Mouse (Mus musculus): ENCODE measurements around the gene Camta1.

Camta1 gene

GRCm38 (mm10) chr4:151104147-151104546 is 757.5 kb downstream of the Camta1 start:
- DNase-seq: no peak

DNA sequence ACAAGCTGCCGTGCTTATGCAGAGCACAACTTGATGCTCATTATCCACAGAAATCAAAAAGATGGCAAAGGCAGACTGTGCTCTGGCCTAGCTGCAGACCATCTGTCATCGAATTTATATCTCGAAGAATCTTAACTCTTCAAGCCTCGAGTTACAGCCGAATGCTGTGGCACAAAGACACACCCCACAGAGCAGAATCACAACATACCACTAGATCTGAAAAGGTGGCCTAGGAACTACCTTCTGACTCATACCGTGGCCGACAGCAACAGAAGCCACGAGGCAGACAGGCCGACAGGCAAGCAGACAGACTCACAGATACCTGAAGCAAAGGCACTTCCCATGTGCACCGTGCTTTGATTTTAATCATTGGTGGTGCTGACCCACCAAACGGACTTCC is 758.0 kb downstream of the Camta1 start:
- DNase-seq: no peak

- DNase-seq: no peak
Measured at GRCm38 (mm10) chr4:151097104-151097438, 764.6 kb downstream of the Camta1 start.

DNA sequence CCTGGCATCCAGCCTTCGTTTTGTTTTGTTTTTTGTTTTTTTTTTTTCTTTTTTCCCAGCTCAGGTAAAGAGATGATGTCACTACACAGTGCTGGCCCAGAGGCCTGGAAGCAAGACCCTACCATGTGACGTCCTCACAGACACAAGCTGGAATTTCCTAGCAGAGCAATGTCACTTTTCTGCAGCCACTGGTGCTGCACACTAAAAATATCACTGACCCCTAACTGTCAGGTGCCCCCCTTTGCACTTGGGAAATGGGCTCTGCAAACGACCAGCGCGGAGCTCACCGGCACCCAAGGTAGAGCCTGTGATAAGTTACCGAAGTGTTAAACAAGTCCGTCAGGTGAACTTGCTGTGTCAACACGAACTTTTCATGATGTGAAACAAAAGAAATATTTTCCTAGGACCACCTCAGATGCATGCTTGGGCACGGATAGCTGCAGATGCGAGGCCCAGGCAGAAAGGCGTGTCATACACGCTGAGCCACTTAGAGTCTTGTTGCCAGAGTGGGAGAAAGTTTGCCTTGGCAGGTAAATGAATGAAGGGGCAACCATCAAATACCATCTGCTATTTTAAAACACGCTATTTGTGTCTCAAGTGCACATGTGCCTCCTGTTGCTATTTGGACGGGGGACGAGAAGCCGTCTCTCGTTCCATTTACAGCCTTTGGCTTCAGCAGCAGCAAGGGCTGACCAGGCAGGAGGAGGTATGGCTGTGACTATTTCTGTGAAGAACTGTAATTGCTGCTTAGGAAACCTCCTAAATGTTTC is 765.2 kb downstream of the Camta1 start:
- DNase-seq: no peak

- peak; percentile 51 for DNase-seq
Measured at GRCm38 (mm10) chr4:151095207-151095606, 766.5 kb downstream of the Camta1 start.

DNA sequence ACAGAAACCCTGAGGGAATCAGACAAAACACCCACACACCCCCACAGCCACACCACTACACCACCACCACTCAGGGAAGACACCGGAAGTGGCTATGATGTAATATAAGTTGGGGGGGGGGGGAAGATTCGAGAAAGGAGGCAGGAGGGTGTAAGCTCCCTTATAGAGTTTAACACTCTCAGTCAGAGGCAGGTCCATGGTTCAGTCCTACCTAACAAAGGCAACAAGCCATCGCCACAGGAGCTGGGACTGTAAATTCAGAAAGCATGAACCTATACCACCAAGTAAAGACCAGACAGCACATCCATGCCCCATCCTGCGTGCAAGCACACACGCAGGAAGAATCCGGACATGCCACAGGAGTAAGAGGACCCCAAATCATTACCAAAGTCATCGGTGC is 772.4 kb downstream of the Camta1 start, which contains the start of gene Gm13090:
Gene Gm13090 (plus strand): TSS at position 301 of the 400 bp plus-strand sequence.
- no peak for DNase-seq

DNA sequence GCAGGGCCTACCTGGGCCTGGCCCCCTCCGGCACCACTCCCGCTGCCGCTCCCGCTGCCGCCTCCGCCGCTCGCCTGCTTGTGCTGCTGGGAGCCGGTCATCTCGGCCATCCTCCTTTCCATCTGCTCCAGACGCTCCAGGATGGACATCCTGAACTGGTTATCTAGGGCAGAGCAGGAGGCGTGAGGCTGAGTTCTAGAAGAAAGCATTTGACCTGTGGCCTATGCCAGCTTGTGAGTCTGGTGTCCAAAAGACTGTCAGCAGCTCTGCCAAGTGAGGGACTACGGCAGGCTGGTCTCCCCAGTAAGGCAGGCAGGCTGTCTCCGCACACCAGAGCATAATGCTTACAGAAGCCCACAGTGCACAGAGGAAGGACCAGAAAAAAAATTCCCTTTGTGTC is 772.9 kb downstream of the Camta1 start:
- DNase-seq: no peak

DNA sequence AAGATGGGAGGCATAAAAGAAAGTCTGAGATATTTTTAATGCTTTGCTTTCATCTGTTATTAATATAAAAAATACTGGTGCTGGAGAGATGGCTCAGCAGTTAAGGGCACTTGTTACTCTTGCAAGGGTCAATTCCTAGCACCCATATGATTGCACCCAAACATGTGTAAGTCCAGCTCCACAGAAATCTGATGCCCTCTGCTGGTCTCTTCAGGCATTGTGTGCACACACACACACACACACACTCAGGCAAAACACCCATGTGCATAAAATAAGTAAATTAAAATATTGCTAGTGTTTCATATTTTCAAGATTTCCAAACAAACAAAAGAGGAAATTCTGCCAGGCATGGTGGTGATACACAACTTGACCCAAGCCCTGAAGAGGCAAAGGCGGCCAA is 774.3 kb downstream of the Camta1 start:
- DNase-seq: no peak

DNA sequence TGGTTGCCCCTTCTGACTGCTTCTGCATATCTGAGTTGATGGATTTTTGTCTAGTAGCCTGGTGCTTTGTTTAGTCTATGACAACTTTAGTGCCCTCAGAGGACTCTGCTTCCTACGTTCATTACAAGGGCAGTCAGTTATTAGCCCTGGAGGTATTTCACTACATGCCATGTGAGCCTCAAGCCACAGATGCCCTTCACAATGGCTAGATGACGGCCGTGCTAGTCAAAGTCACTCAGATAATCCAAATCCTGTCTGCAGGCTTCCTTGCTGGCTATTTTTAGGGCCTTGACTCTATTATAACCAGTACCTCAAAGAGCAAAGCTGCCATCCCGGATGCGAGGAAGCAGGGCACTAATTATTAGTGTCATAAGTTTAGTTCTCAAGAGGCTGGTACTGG is 778.6 kb downstream of the Camta1 start:
- DNase-seq: no peak

DNA sequence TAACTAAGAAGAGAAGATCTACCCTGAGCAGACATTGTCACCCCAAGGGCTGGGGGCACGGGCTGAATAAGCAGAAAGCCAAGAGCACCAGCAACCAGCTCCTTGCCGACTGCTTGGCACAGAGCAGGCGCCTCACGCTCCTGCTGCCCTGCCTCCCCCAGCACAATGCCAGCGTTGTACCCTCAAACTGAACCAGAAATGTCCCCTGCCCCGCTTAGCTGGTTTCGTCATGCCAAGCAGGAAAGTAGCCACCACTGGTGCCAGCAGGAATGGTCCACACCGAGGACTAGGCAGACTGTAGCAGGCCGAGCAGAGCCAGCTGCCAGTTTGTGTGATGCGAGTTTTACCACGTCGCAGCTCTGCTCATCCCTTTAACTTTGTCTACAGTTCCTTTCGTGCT is 779.7 kb downstream of the Camta1 start:
- DNase-seq: no peak

DNA sequence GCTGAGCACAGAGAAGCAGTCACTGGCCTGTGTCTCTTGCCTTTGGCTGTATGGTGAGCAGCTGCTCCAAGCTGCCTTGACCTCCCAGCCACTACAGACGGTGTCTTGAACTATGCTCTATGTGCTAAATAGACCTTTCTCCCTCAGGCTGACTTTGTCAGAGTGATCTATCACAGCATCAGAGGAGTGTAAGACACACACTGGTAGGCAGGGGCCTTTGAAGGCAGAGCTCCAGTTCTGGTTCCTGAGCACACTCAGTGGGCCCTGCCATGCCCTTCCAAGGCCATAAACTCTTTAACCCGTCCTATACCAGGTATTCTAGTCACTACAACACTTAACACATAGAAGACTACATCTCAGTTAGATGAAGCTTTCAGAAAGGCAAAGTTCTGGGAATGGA is 780.3 kb downstream of the Camta1 start:
- DNase-seq: no peak

DNA sequence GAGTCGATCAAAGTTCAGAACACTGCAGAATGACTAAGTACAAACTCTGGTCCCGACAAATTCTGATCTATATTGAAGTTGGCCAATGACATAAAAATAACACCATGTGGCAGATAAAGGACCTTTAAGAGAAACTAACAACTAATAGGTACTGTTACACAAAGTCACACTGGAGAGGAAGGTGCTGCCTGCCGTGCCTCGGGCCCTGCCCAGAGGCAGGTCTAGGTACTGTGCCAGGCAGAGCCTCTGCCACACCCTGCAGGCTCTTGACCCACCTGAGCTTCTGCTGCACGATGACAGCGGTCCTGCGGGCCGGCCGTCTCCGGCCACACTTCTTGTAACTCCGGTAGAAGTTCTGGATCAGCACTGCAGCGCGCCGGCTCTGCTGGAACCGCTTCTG is 786.9 kb downstream of the Camta1 start:
- no peak for DNase-seq

DNA sequence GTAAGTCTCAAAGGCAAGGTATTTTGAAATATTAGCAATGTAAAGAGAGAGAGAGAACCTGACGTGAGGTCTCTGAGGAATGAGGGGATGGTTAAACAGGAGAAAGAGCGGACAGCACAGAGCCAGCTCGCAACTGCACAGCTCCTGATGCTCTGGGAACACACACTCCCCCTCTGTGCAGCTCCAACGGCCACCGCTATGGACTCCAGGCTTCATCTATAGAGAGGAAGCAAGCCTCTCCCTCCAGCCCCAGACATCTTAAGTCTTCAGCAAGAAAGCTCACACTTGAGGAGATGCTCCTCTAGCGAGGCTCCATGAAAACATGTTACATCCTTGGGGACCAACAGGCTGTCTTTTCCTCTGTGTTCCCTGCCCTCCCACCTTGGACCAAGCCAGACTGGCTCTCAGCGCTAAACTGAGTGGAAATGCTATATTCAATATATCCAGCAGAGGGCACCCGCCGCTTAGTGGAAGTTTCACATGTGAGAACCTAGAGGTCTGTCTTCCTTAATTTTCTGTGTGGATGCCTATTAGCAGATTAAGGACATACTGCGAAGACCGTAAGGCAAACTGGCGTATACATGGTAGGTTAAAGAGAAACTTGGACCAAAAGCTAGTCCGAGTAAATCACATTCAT is 788.5 kb downstream of the Camta1 start:
- peak; percentile 68 for DNase-seq

- DNase-seq: no peak
Measured at GRCm38 (mm10) chr4:151070962-151071361, 790.7 kb downstream of the Camta1 start.

DNA sequence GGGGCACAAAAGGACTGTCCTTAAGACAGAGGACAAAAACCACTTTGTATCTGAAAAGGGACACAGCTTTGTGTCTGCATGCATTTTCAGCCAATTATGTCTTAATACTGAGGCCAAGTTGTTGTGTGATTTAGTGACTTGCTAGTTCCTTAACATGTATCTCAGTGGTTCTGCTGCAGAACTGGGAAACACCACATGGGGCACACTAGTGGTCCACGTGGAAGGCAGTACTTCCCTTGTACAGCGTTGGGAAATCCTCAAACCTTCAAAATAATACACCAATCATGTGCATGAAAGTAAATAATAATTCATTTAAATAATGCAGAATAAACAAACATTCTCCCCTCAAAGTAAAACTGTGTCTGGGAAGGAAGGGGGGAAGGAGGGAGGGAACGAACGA is 792.9 kb downstream of the Camta1 start:
- no peak for DNase-seq

- DNase-seq: no peak
Measured at GRCm38 (mm10) chr4:151059566-151059965, 802.1 kb downstream of the Camta1 start.

DNA sequence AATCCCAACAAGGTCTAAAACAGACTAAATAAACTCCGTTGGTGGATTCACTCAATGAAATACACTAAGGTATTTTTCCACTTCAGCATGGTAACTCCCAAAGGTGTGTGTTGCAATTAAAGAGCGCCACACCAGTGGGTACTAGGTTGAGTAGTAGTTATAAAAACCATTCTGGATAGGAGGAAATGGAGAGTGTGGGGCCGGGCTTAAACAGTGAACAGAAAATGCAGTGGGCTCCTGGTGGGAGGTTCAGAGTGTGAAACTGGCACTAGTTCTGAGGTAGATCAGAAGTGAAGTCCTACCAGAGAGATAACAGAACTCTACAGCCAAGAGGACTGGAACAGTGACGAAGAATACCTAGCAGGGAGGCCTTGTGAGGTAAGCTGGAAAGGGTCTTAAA is 803.0 kb downstream of the Camta1 start:
- no peak for DNase-seq

DNA sequence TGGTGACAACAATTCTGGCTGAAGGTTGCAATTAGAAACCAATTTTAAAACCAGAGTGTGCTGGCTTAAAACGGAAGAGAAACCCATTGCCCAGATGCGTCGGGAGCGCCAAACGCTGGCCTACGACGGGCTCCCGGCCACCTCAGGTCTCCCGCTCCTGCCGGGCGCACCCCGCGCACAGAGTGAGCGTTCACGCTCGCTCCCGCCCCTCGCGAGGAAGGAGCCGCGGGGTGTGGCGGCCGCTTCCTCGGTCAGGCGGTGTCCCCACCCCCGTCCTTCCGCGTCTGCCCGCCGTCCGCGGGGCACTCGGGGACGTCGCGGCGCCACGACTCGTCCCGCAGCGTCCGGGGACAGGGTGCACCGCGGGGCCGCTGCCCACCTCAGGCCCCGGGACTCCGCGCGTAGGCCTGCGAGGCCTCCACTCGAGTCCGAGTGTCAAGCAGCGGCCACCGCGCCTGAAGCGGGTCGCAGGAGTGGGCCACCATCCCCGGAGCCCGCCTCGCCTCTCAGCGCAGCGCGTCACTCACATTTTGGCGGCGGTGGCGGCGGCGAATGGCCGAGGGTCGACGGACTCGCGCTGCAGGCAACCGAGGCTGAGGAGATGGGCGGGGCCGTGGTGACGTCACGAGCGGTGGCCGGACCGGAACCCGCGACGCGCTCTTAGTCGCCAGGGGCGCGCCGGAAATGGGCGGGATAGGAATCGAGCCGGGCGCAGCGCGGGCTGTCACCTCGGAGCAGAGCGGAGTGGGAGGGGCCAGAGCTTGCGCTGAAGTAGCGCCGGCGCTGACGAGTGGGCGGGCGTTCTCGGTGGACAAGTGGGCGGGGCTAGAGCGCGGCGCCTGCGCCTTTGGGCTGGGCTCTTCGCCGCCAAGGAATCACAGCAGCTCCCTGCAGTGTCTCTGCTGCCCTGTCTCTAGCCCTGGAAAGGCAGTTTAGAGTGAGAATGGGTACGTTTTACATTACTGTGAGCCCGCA is 804.0 kb downstream of the Camta1 start, which contains the start of gene Vamp3:
Gene Vamp3 (minus strand): TSS at position 617 of the 975 bp plus-strand sequence.
- DNase-seq: peak; percentile 100

- DNase-seq: no peak
Measured at GRCm38 (mm10) chr4:151051162-151051561, 810.5 kb downstream of the Camta1 start.

DNA sequence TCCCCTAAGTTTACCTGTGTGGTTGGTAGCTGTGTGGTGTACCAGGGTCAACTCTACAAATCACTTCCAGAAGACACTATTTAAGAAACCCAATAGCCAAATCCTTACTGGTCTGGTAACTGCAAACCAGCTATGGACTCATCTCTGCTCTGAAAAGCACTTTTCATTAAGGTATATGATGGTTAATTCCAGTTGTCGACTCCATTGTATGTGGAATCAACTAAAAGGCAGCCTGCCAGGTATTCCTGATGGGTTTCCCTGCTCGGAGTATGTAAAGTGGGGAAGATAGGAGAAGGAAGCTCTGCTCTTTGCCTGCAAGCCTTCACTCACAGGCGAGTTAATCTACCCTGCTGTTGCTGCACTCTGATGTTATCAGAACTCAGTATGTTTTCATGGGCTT is 815.2 kb downstream of the Camta1 start:
- no peak for DNase-seq

- no peak for DNase-seq
Measured at GRCm38 (mm10) chr4:151044944-151045570, 816.6 kb downstream of the Camta1 start.

GRCm38 (mm10) chr4:151044037-151044943 is 817.4 kb downstream of the Camta1 start, which contains the start of gene Per3:
Gene Per3, minus strand, starts transcription at chr4:151044665.
- DNase-seq: peak; percentile 95

Data from thymus, postnatal 4 days (tissue).